Mouse (Mus musculus): ENCODE data around the gene Gtf3c2. TPM values are rescaled to one million over a fixed set of nuclear protein-coding genes. Genes with fewer than 3 reads are reported as not detected.

Gene Gtf3c2
- total RNA-seq, 1 experiment, result 73.8 TPM

- DNase-seq (ENCODE audit: low read depth, low spot score), result peak; percentile 97
- Histone ChIP-seq H3K9me3 (ENCODE audit: control insufficient read depth, insufficient read depth, low read depth, low read length) (no peaks in the 10 kb centered on the region), H3K4me3 (ENCODE audit: insufficient read depth in 1 of 2, low read depth in 1 of 2, low read length in 2 of 2, poor library complexity in 1 of 2, severe bottlenecking in 1 of 2) (peak within 1 kb of the TSS; percentile 76 to 92), H3K27ac (ENCODE audit: insufficient read depth, low read depth, low read length, poor library complexity, severe bottlenecking) (peak within 1 kb of the TSS; percentile 41), H3K36me3 (ENCODE audit: control insufficient read depth, insufficient read depth, low read length, poor library complexity, severe bottlenecking) (peaks cover 45% of the 10 kb centered on the region), H3K4me1 (ENCODE audit: control insufficient read depth in 2 of 2, insufficient read depth in 2 of 2, low read length in 2 of 2, poor library complexity in 1 of 2) (peaks cover 8 to 9% of the 10 kb centered on the region in 2 experiments), H3K9ac (ENCODE audit: insufficient read depth, low read depth, low read length, poor library complexity, severe bottlenecking) (peak within 1 kb of the TSS; percentile 85)
- in situ Hi-C loops (cut with MboI; ENCODE audit: low sequenced_read_pairs in 2 of 2, unreplicated experiment in 2 of 2), result no loop called here
- peak; percentile 100 for TF ChIP-seq HCFC1 (IDR thresholded peaks at IDR 0.05; ENCODE audit: borderline replicate concordance, insufficient read depth, low read length)
- no peak for TF ChIP-seq CHD2 (IDR thresholded peaks at IDR 0.05; ENCODE audit: low read depth, low read length)
Measured at GRCm38 (mm10) chr5:31192939-31193630, 13.1 kb upstream of the Gtf3c2 start, which contains the start of the genes Snx17 and Eif2b4. Snx17 (plus strand) TSS chr5:31193227. Eif2b4 (minus strand) TSS chr5:31193430.

- Histone ChIP-seq H3K9me3 (ENCODE audit: control insufficient read depth, insufficient read depth, low read depth, low read length) (no peaks in the 10 kb centered on the region), H3K4me3 (ENCODE audit: insufficient read depth in 1 of 2, low read depth in 1 of 2, low read length in 2 of 2, poor library complexity in 1 of 2, severe bottlenecking in 1 of 2) (peak overlapping the region; percentile 76 to 92), H3K27ac (ENCODE audit: insufficient read depth, low read depth, low read length, poor library complexity, severe bottlenecking) (peak overlapping the region; percentile 41; the same call in 1 of the 2 replicates), H3K9ac (ENCODE audit: insufficient read depth, low read depth, low read length, poor library complexity, severe bottlenecking) (peak overlapping the region; percentile 85), H3K36me3 (ENCODE audit: control insufficient read depth, insufficient read depth, low read length, poor library complexity, severe bottlenecking) (peaks cover 44% of the 10 kb centered on the region), H3K4me1 (ENCODE audit: control insufficient read depth in 2 of 2, insufficient read depth in 2 of 2, low read length in 2 of 2, poor library complexity in 1 of 2) (peaks cover 8 to 9% of the 10 kb centered on the region in 2 experiments)
- TF ChIP-seq ZC3H11A (IDR thresholded peaks at IDR 0.05; ENCODE audit: borderline replicate concordance, low read depth, low read length) (no peak), CHD2 (IDR thresholded peaks at IDR 0.05; ENCODE audit: low read depth, low read length) (no peak), MAFK (IDR thresholded peaks at IDR 0.05; ENCODE audit: insufficient read depth, low read depth, low read length) (no peak), HCFC1 (IDR thresholded peaks at IDR 0.05; ENCODE audit: borderline replicate concordance, insufficient read depth, low read length) (no peak), ZNF384 (IDR thresholded peaks at IDR 0.05; ENCODE audit: low read depth, low read length) (no peak)
- DNase-seq (ENCODE audit: low read depth, low spot score), result no peak
- in situ Hi-C loops (cut with MboI; ENCODE audit: low sequenced_read_pairs in 2 of 2, unreplicated experiment in 2 of 2), result no loop called here
Measured at GRCm38 (mm10) chr5:31192045-31192938, 12.3 kb upstream of the Gtf3c2 start.

- no peak for TF ChIP-seq MAFK (IDR thresholded peaks at IDR 0.05; ENCODE audit: insufficient read depth, low read depth, low read length)
- TF ChIP-seq ZC3H11A (IDR thresholded peaks at IDR 0.05; ENCODE audit: borderline replicate concordance, low read depth, low read length), result no peak
- TF ChIP-seq ZNF384 (IDR thresholded peaks at IDR 0.05; ENCODE audit: low read depth, low read length), result no peak
- TF ChIP-seq CHD2 (IDR thresholded peaks at IDR 0.05; ENCODE audit: low read depth, low read length), result no peak
- no peak for TF ChIP-seq HCFC1 (IDR thresholded peaks at IDR 0.05; ENCODE audit: borderline replicate concordance, insufficient read depth, low read length)
- Histone ChIP-seq H3K4me3 (ENCODE audit: insufficient read depth in 1 of 2, low read depth in 1 of 2, low read length in 2 of 2, poor library complexity in 1 of 2, severe bottlenecking in 1 of 2) (no peak overlapping the region), H3K9ac (ENCODE audit: insufficient read depth, low read depth, low read length, poor library complexity, severe bottlenecking) (no peak overlapping the region), H3K36me3 (ENCODE audit: control insufficient read depth, insufficient read depth, low read length, poor library complexity, severe bottlenecking) (peaks cover 27% of the 10 kb centered on the region), H3K4me1 (ENCODE audit: control insufficient read depth in 2 of 2, insufficient read depth in 2 of 2, low read length in 2 of 2, poor library complexity in 1 of 2) (peaks cover 6 to 9% of the 10 kb centered on the region in 2 experiments), H3K9me3 (ENCODE audit: control insufficient read depth, insufficient read depth, low read depth, low read length) (no peaks in the 10 kb centered on the region), H3K27ac (ENCODE audit: insufficient read depth, low read depth, low read length, poor library complexity, severe bottlenecking) (no peak overlapping the region)
- in situ Hi-C loops (cut with MboI; ENCODE audit: low sequenced_read_pairs in 2 of 2, unreplicated experiment in 2 of 2), result no loop called here
- DNase-seq (ENCODE audit: low read depth, low spot score), result no peak
Measured at GRCm38 (mm10) chr5:31190201-31190600, 10.3 kb upstream of the Gtf3c2 start.

- peak; percentile 13 for DNase-seq (ENCODE audit: low read depth, low spot score)
- H3K4me1 ChIP-seq (ENCODE audit: control insufficient read depth in 2 of 2, insufficient read depth in 2 of 2, low read length in 2 of 2, poor library complexity in 1 of 2), result peaks cover 0 to 2% of the 10 kb centered on the region in 2 experiments; a peak in 2 of 4 replicates
- peaks cover 27% of the 10 kb centered on the region for H3K36me3 ChIP-seq (ENCODE audit: control insufficient read depth, insufficient read depth, low read length, poor library complexity, severe bottlenecking)
- H3K9ac ChIP-seq (ENCODE audit: insufficient read depth, low read depth, low read length, poor library complexity, severe bottlenecking), result no peak overlapping the region
- no peak overlapping the region for H3K27ac ChIP-seq (ENCODE audit: insufficient read depth, low read depth, low read length, poor library complexity, severe bottlenecking)
- H3K4me3 ChIP-seq (ENCODE audit: insufficient read depth in 1 of 2, low read depth in 1 of 2, low read length in 2 of 2, poor library complexity in 1 of 2, severe bottlenecking in 1 of 2), result no peak overlapping the region
- no peak; the same call in 1 of the 2 replicates for TF ChIP-seq ZC3H11A (IDR thresholded peaks at IDR 0.05; ENCODE audit: borderline replicate concordance, low read depth, low read length)
- no peak for TF ChIP-seq MAFK (IDR thresholded peaks at IDR 0.05; ENCODE audit: insufficient read depth, low read depth, low read length)
- TF ChIP-seq CHD2 (IDR thresholded peaks at IDR 0.05; ENCODE audit: low read depth, low read length), result no peak
- TF ChIP-seq ZNF384 (IDR thresholded peaks at IDR 0.05; ENCODE audit: low read depth, low read length), result no peak
- TF ChIP-seq HCFC1 (IDR thresholded peaks at IDR 0.05; ENCODE audit: borderline replicate concordance, insufficient read depth, low read length), result no peak
- in situ Hi-C loops (cut with MboI; ENCODE audit: low sequenced_read_pairs in 2 of 2, unreplicated experiment in 2 of 2), result no loop called here
- no peaks in the 10 kb centered on the region for H3K9me3 ChIP-seq (ENCODE audit: control insufficient read depth, insufficient read depth, low read depth, low read length)
Measured at GRCm38 (mm10) chr5:31188223-31188840, 8.4 kb upstream of the Gtf3c2 start.

Measured in ES-E14 (cell line).